Mouse (Mus musculus) lung, postnatal 14 days (tissue): ENCODE measurements at regions not wholly inside any gene's neighbourhood (a gene's known extent, or its start where the extent isn't known, plus 50 kb on each side); places are given as distances from the start of the nearest gene placed in this dataset.

Experiments
- DNase-seq: peaks from one replicate; pipeline ENCODE4 v3.0.0; 2021

GRCm38 (mm10) chr2:38420498-38420897 is 81.4 kb downstream of the Lhx2 start:
- no peak for DNase-seq

- DNase-seq, result no peak
These were observed 83.3 kb downstream of the Lhx2 start for GRCm38 (mm10) chr2:38422406-38422805.

GRCm38 (mm10) chr2:38423886-38424277 is 84.8 kb downstream of the Lhx2 start:
- no peak for DNase-seq

GRCm38 (mm10) chr2:38424278-38424931 is 85.3 kb downstream of the Lhx2 start:
- no peak for DNase-seq

GRCm38 (mm10) chr2:38424976-38425375 is 85.9 kb downstream of the Lhx2 start:
- no peak for DNase-seq

GRCm38 (mm10) chr2:38429752-38430378 is 81.6 kb upstream of the Nek6 start:
- DNase-seq, result peak; percentile 84

- no peak for DNase-seq
These were observed 79.9 kb upstream of the Nek6 start for GRCm38 (mm10) chr2:38431546-38431945.

- peak; percentile 54 for DNase-seq
These were observed 77.7 kb upstream of the Nek6 start for GRCm38 (mm10) chr2:38433736-38434135.

- DNase-seq, result no peak
These were observed 74.7 kb upstream of the Nek6 start for GRCm38 (mm10) chr2:38436701-38437100.

GRCm38 (mm10) chr2:38439191-38439590 is 72.3 kb upstream of the Nek6 start:
- DNase-seq, result no peak

GRCm38 (mm10) chr2:38439973-38440372 is 71.5 kb upstream of the Nek6 start:
- DNase-seq, result no peak

GRCm38 (mm10) chr2:38449092-38449491 is 62.4 kb upstream of the Nek6 start:
- DNase-seq, result no peak

GRCm38 (mm10) chr2:38456571-38456970 is 54.9 kb upstream of the Nek6 start:
- DNase-seq, result no peak

- DNase-seq, result no peak
These were observed 51.1 kb upstream of the Nek6 start for GRCm38 (mm10) chr2:38460367-38460766.

GRCm38 (mm10) chr2:38460825-38461540 is 50.5 kb upstream of the Nek6 start:
- DNase-seq, result peak; percentile 68
